Mouse (Mus musculus): ENCODE results near the gene Dvl1. TPM values are rescaled to one million over a fixed set of nuclear protein-coding genes. Genes with fewer than 3 reads are reported as not detected.

Dvl1 gene
- polyA plus RNA-seq, 1 experiment from 2014 or later = 83.6 TPM

GRCm38 (mm10) chr4:155838187-155839153, 8.7 kb upstream of the Dvl1 start:
- ATAC-seq = no peak
- ChIA-PET POLR2A (interaction anchor here (1.4 kb wide), 1 partner anchor 10 kb away, joined by 4 read pairs; no protein-coding TSS in a partner anchor), CTCF (no interaction called here)
- no peak for TF ChIP-seq CTCF (IDR thresholded peaks at IDR 0.05)
- in situ Hi-C loops (cut with MboI; ENCODE audit: low pct_unique_long_range_greater_than_20kb) = no loop called here
- H3K27me3 ChIP-seq = no peaks in the 10 kb centered on the region
- DNase-seq (ENCODE audit: low read depth, low spot score) = no peak

- ChIA-PET POLR2A (interaction anchor here (1.4 kb wide), 1 partner anchor 9 kb away, joined by 4 read pairs; no protein-coding TSS in a partner anchor), CTCF (no interaction called here)
- no peak for TF ChIP-seq CTCF (IDR thresholded peaks at IDR 0.05)
- no peaks in the 10 kb centered on the region for H3K27me3 ChIP-seq
- no peak for ATAC-seq
- DNase-seq (ENCODE audit: low read depth, low spot score) = no peak
- in situ Hi-C loops (cut with MboI; ENCODE audit: low pct_unique_long_range_greater_than_20kb) = no loop called here
Measured at GRCm38 (mm10) chr4:155839483-155839910, 7.7 kb upstream of the Dvl1 start, which contains the start of gene Mxra8. TSS of gene Mxra8 (plus strand) at chr4:155839680.

GRCm38 (mm10) chr4:155840076-155841002, 6.9 kb upstream of the Dvl1 start:
- ATAC-seq (no peak), DNase-seq (ENCODE audit: low read depth, low spot score) (no peak)
- no peaks in the 10 kb centered on the region for H3K27me3 ChIP-seq
- no peak for TF ChIP-seq CTCF (IDR thresholded peaks at IDR 0.05)
- in situ Hi-C loops (cut with MboI; ENCODE audit: low pct_unique_long_range_greater_than_20kb) = no loop called here
- POLR2A ChIA-PET = interaction anchor here (0.6 kb wide), 1 partner anchor 105 kb away, joined by 3 read pairs; no protein-coding TSS in a partner anchor
- CTCF ChIA-PET = no interaction called here

- DNase-seq (ENCODE audit: low read depth, low spot score) (no peak), ATAC-seq (no peak)
- in situ Hi-C loops (cut with MboI; ENCODE audit: low pct_unique_long_range_greater_than_20kb) = no loop called here
- no peak for TF ChIP-seq CTCF (IDR thresholded peaks at IDR 0.05)
- H3K27me3 ChIP-seq = no peaks in the 10 kb centered on the region
- CTCF ChIA-PET = no interaction called here
- POLR2A ChIA-PET = interaction anchor here (0.6 kb wide), 1 partner anchor 104 kb away, joined by 3 read pairs; no protein-coding TSS in a partner anchor
Measured at GRCm38 (mm10) chr4:155841003-155841454, 6.2 kb upstream of the Dvl1 start.

- CTCF ChIA-PET = no interaction called here
- DNase-seq (ENCODE audit: low read depth, low spot score) = no peak
- no peaks in the 10 kb centered on the region for H3K27me3 ChIP-seq
- POLR2A ChIA-PET = no interaction called here
- in situ Hi-C loops (cut with MboI; ENCODE audit: low pct_unique_long_range_greater_than_20kb) = no loop called here
- ATAC-seq = no peak
- no peak for TF ChIP-seq CTCF (IDR thresholded peaks at IDR 0.05)
Measured at GRCm38 (mm10) chr4:155841651-155842270, 5.4 kb upstream of the Dvl1 start.

- in situ Hi-C loops (cut with MboI; ENCODE audit: low pct_unique_long_range_greater_than_20kb) = no loop called here
- H3K27me3 ChIP-seq = no peaks in the 10 kb centered on the region
- no peak for TF ChIP-seq CTCF (IDR thresholded peaks at IDR 0.05)
- CTCF ChIA-PET = no interaction called here
- POLR2A ChIA-PET = interaction anchor here (0.5 kb wide), 1 partner anchor 41 kb away, joined by 3 read pairs; the partner anchor contains the start of gene Mrpl20
- no peak for ATAC-seq
- DNase-seq (ENCODE audit: low read depth, low spot score) = no peak
Measured at GRCm38 (mm10) chr4:155843231-155843630, 4.0 kb upstream of the Dvl1 start.

- ATAC-seq = peak; percentile 15
- TF ChIP-seq CTCF (IDR thresholded peaks at IDR 0.05) = no peak
- ChIA-PET POLR2A (interaction anchor here (0.9 to 1.0 kb wide), 2 partner anchors 12 to 14 kb away, joined by 3 read pairs; no protein-coding TSS in a partner anchor), CTCF (interaction anchor here (0.8 to 3.9 kb wide), 3 partner anchors 10 to 14 kb away, joined by 3 to 22 read pairs (median 6); no protein-coding TSS in a partner anchor)
- H3K27me3 ChIP-seq = no peaks in the 10 kb centered on the region
- in situ Hi-C loops (cut with MboI; ENCODE audit: low pct_unique_long_range_greater_than_20kb) = no loop called here
- no peak for DNase-seq (ENCODE audit: low read depth, low spot score)
Measured at GRCm38 (mm10) chr4:155847591-155848352, 570 bp downstream of the Dvl1 start.

- DNase-seq (ENCODE audit: low read depth, low spot score) (no peak), ATAC-seq (no peak)
- H3K27me3 ChIP-seq = no peaks in the 10 kb centered on the region
- in situ Hi-C loops (cut with MboI; ENCODE audit: low pct_unique_long_range_greater_than_20kb) = no loop called here
- POLR2A ChIA-PET = interaction anchor here (1.0 to 1.4 kb wide), 4 partner anchors 9 to 15 kb away, joined by 3 to 6 read pairs (median 4); partner anchors contain the start of gene Mxra8
- CTCF ChIA-PET = interaction anchor here (0.8 to 3.9 kb wide), 2 partner anchors 9 to 15 kb away, joined by 3 to 22 read pairs; no protein-coding TSS in a partner anchor
- TF ChIP-seq CTCF (IDR thresholded peaks at IDR 0.05) = no peak
Measured at GRCm38 (mm10) chr4:155848434-155849095, 1.4 kb downstream of the Dvl1 start.
